Mouse (Mus musculus) frontal cortex, postnatal 14 days (tissue): ENCODE results near the gene Cypt2.
"Not testable (repeated sequence)": the region's sequence is repeated elsewhere in the genome, so short reads cannot be mapped to it uniquely, and the experiment has no call there.

Experiments used
- DNase-seq, 2 experiments: peaks; one replicate each; pipeline ENCODE4 v3.0.0; 2022; ENCODE audit warnings: low spot score in 2 of 2

The Cypt2 gene

GRCm38 (mm10) chrX:105499472-105499871 is at the start of gene Cypt2:
Gene Cypt2 (plus strand): TSS chrX:105499772.
- not testable (repeated sequence) for DNase-seq

DNA sequence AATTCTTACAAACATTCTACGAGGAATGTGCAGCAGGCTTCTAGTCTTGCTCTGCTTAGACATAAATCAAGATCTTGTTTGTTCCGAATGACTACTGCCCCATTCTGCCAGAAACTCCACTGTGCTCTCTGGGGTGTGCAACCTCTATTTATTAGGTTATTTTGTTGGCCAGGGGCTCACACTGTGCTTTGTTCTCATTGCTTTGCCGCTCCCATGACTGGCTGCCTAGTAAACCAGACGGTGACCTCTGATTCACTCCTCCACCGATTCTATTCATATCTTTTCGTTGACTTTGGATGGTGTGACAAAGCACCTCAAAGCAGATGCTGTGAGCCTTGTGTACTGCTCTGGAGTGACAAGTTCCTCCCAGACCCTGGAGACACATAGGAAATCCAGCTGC is 46.7 kb downstream of the Cypt2 start:
- DNase-seq = no peak
